Mouse (Mus musculus) olfactory bulb, adult 2 months (tissue): Measurements from ENCODE around the gene Lsamp.

ENCODE experiments used
- CTCF ChIP-seq: fragments of 200-500 bp; IDR thresholded peaks from 2 replicates; pipeline ENCODE4 v1.5.1; 2012; ENCODE audit warnings: low read depth, mild to moderate bottlenecking, low read length, moderate library complexity; ENCODE audit not compliant: insufficient read depth
- POLR2A ChIP-seq: fragments of 200-500 bp; IDR thresholded peaks from 2 replicates; pipeline ENCODE4 v1.6.1; 2012; ENCODE audit warnings: mild to moderate bottlenecking, low read depth, low read length, moderate library complexity; ENCODE audit not compliant: insufficient read depth

DNA sequence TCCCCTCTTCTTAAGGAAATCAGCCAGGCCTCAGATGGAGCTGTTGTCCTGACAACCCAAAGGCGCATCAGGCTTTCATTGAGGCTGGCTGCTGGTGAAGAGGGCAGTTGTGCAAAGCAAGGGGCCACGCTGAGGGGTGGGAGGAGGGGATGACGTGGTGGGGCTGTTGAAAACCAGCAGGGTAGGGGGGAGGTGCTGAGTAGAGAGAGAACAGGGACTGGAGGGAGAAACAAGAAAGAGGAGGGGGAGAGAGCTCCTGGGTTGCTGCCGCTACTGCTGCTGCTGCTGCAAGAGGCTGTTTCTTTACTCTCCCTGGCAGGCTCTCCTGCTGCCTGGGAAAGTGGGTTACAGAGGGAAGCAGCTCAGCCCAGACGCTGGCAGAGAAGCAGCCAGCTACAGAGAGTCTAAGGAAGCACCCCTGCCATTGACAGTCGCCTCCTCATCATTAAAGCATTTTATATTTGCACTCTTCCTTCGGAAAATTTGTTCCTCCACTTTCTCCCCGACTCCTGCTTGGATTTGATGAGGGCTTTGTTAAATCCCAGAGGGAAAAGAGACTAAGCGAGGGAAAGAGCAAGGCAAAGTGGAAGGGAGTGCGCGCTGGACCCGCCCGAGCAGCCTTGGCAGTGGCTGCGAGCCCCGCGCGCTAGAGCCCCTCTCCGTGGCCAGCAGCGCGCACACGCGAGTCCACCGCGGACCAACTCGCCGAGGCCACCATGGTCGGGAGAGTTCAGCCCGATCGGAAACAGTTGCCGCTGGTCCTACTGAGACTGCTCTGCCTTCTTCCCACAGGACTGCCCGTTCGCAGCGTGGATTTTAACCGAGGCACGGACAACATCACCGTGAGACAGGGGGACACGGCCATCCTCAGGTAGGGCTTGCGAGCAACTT, 1548.7 kb downstream of the Lsamp start:
- TF ChIP-seq CTCF (no peak), POLR2A (no peak)
